Mouse (Mus musculus): Measurements from ENCODE around the gene Stk24.

Gene Stk24

DNA sequence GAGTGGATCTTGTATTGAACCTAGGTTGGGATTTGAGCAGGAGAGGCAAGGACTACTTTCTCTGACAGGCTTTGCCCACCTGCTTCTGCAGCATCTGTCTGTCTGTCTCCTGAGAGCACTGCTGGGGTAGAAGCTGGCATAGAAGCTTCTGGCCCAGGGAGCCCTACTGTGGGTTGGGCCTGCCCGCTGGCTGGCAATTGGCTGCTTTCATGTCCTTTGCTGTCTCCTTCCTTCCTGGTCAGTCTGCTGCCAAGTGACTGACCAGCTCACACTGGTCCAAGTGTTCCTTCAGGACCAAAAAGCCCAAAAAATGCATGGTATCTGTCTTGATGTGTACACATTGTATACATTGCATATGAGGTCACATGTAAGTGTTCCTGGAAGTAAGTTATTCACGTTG, 115.9 kb downstream of the Stk24 start:
- no peak for DNase-seq (ENCODE audit: low read depth)

DNA sequence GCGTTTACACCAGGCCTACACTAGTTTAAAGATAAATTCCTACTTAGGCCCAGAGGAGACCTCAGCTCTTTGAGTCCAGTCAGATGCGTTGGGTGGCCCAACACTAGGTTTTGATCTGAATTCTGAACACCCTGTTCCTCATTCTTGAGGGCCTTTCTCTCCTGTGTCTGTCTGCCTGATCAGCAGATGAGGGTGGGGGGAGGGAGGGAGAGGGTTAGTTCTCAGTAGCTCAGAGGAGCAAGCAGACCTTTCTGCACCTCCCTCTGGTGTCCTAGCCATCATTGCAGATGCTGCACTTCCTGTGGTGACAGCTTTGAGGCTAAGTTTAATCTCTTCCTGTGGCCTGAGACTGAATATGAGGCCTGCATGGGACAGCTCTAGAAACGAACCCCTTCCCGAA, 117.2 kb downstream of the Stk24 start:
- peak; percentile 46 for DNase-seq (ENCODE audit: low read depth)

DNA sequence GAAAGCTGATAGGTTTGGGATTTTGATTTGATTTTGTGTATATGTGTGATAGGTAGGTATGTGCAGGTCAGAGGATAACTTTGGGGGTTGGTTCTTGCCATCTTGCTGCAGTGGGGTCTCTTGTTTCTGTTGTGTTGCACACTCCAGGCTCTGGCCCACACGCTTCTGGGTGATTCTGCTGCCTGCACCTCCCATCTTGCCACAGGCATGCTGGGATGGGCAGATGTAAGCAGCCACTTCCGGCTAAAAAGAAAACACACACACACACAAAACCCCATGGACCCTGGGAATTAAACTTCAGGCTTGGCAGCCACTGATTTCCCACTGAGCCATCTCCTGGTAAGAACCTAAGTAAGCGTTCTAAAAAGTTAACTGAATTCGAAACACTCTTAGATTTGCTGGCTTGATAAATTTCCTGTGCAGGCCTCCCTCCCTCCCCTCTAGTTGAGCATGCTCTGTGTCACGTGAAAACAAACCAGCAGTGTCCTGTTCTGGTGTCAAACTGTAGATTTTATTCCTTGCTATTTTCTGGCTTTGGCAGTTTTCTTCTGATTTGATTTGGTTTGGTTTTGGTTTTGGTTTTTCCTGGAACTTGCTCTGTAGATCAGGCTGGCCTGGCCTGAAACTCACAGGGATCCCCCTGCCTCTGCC, 118.5 kb downstream of the Stk24 start:
- peak; percentile 63 for DNase-seq (ENCODE audit: low read depth)

DNA sequence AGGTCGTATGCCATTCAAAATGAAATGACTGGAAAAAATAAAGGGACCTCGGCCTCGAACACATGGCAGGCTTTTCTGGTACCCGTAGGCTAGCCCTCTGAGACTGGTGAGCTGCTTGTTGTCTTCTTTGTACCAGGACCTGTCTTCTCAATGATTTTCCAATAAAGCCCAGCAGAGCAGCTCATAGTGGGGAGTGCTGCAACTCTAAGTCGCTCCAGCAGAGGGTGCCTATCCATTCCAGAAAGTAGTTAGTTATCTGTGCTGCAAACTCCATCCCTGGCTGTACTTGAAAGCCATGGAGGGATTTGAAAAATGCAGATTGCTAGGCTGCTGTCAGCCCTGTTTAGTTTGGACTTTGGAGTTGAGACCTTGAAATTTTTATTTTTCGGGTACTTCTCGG, 120.0 kb downstream of the Stk24 start:
- DNase-seq (ENCODE audit: low read depth), result peak; percentile 70

DNA sequence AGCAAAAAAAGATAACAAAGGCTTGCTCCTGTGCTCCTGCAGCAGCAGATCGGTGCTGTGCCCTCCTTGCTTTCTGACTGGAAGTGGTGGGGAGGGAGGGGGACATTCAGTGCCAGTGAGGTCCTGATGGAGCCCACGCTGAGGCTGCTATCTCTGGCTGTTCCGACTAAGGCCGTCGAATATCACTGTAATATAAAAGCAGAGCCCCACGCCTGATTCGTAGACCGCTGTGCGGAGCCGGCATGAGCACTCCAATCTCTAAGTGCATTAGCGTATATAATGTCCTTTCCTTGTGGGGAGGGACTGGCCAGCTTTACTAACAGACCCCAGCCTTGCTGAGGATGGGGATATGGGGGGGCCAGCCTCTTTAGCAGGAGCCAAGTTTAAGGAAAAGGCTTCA, 120.5 kb downstream of the Stk24 start:
- DNase-seq (ENCODE audit: low read depth), result no peak

DNA sequence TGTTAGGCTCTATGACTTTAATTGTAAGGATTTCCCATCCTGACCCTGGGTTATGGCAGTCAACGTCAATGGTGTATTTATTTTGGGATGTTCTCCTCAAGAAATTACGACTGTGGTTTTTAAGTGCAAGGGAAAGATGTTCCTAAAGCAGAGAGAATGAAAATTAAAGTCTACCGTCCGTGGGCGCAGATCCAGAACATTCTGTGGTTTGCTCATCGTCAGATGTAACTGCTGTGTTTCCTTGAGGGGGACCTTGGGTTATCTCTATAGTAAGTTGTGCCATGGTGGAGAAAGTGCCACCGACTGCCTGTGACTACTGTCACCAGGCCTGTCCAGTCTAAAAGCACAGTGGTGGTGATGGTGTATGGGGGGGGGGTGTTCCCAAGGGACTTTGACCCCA, 122.9 kb downstream of the Stk24 start:
- DNase-seq (ENCODE audit: low read depth), result no peak

DNA sequence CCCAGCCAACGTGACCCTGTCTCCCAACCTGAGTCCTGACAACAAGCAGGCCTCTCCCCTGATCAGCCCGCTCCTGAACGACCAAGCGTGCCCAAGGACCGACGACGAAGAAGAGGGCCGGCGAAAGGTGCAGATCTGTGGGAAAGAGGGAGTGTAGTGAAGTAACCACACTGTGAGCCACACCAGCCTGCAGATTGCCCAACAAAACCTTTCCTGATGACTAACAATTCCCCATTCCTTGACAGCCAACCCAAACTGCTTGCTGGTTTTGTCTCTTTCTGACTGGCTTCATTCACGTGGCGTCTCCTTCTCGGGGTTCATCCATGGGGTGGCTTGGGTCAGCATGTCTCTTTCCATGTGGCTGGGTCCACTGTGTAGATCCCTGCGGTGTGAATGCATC, 124.3 kb downstream of the Stk24 start:
- DNase-seq (ENCODE audit: low read depth), result no peak

DNA sequence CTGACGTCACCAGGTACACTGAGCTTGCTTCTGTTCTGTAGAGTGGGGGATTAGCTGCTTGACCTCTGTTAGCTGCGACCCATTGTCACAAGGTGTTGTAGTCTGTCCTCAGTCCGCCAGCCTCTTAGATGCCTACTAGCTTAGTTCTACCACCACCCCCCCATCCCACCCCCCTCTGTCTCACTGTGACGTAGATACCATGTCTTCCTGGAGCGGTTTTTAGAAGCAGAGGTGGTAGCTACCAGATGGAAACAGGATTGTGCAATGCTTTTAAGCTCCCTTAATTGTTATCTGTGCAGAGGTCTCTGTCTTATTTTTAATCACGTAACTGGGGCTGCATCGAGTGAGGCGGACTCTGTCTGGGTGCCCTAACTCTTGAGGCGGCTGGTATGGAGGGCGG, 124.9 kb downstream of the Stk24 start:
- DNase-seq (ENCODE audit: low read depth), result no peak

DNA sequence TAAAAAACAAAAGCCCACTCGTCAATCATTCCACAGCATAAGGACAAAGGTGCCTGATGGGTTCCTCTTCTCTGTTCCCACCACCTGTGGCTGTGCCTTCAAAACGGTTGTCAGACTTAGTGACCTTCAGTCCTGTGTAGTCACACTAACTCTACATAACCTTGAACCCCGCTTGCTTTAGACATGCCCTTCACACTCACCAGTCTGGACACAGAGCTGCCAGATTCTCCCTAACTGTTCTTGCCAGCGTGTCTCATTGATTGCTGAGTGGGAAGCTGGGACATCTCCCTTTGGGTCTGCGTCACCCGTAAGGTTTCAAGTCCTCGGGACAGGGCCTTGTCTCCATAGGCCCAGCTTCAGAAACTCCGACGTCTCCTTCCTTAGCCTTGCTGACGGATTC, 127.3 kb downstream of the Stk24 start:
- no peak for DNase-seq (ENCODE audit: low read depth)

DNA sequence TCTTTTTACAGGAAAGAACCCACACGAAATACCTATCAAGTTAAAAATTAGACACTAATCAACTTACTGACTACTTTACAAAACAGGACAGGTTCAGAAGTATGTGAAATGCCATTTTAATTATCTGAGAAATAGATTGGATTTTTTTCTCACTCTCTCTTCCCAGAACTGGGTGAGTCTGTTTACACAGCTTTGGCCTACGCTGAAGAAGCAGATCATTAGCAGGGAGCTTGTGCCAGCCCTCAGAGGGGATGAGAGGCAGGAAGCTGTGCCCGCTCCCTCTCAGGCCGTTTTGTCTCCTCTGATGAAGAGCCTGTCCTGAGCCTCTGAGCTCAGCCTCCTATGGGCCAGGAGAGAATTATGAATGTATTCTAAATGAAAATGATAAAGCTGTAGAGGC, 128.1 kb downstream of the Stk24 start:
- DNase-seq (ENCODE audit: low read depth), result no peak

DNA sequence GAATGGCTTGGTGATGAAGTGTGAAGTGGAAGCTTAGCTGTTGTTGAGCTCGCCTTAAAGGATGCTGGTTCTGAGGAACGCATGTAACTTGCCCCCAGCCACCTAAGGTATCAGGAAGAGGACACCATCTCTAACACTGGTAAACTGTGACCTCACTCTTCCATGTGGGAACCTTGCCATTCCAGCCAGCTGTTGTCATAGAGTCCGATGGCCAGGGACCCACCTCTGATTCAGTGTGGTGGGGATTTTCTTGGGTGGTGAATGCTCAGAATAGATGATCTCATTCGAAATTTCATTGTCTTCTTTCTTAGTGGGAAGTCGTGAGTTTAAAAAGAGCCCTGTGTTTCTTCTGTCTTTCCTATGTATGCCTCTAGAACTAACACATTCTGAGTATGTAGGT, 128.7 kb downstream of the Stk24 start:
- DNase-seq (ENCODE audit: low read depth), result no peak

DNA sequence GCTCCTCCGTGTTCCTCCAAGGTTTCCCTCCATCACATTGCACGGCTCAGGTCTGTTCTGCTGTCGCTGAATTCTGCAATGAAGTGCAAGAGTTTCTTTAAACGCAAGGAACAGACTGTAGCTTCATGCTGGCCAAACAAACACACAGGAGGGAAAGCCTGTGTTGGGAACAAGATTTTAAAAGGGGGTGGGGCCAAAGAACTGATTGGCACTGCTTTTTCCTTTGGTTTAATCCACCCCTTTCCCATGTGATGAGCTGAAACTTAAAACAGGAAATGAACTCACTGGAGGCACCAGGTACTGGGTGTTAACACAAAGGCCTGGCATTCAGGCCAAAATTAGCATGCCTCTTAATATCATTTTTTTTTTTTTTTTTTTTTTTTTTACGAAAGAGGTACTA, 131.5 kb downstream of the Stk24 start:
- DNase-seq (ENCODE audit: low read depth), result no peak

DNA sequence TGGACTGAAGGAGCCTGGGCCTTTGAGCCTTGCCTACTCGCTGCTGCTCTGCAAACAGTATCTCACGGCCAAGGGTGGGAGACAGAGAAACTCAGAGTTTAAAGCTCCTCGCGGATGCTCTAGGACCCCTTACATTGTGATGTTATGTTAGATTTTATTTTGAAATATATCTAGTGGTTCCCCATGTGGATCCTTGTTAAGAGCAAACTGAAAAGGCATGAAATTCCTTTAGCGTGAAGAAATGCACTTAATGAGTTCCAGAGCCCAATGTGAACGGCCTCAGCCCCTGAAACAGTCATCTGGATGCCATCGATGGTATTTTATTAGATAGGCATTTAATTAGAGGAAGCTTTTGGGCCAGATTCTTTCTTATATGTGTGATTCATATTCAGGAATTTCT, 132.5 kb downstream of the Stk24 start:
- DNase-seq (ENCODE audit: low read depth), result no peak

DNA sequence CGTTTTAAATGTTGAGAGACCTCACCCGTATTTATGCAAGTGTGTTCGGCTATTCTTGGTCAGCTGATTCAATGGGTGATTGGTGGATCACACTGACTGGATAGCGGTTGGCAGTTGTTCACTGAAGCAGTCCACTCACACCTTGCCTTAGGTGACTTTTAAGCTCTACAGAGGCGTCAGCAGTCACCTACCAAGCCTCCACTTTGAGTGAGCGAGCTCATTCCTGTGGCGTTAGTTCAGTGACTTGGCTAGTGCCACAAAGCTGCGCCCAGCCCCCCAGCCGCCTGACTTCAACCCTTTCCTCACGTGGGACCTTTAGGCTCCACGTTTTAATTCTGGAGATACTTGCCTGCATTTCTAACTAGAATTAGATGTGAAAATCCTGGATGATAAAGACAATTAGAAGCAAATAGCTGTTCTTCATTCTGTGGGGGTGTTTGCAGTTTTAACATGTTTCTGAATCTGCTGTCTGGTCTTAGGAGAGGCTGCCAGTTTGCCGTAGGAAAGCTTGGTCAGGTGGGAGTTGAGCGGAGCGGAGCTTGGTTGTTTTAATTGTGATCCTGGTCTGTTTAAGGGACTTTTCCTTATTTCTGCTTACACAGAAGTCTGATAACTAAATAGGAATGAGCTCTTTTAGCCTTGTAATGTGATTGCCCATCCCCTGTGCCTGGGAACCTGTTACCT, 133.6 kb downstream of the Stk24 start:
- no peak for DNase-seq (ENCODE audit: low read depth)

DNA sequence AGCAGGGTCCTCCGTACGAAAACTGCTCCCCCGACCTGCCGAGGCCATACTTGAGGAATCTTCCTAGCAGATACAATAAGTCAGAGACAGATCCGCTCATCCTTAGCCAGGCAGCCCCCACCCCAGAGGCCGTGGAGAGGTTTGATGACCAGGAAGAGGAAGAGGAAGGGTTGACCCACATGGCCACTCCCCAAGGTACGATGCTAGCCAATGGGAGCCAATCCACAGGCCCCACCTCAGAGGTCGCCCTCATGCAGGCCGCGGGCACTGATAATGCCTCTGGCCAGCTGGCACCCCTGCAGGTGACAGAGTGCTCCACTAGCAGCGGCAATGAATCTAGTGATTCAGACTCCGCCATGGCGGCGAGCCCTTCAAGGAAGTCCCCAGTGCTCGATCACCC, 135.7 kb downstream of the Stk24 start:
- DNase-seq (ENCODE audit: low read depth), result no peak

DNA sequence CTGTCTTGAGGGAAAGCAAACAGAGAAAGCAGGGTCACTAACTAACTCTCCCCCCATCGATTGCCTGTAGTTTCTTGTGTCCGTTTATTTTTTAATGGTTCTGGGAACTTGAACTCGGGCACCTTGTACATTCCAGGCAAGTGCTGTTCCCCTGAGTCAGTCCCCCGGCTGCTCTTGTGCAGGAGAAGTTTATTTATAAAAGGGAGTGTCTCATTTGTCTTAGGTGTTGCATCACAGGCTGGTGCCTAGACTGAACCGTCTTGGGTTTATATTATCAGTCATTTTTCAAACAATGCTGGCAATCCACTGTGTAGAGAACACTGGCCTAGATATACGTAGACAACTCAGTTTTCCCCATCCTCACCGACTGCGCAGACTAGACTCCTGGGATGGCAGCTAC, 140.4 kb downstream of the Stk24 start:
- DNase-seq (ENCODE audit: low read depth), result no peak

DNA sequence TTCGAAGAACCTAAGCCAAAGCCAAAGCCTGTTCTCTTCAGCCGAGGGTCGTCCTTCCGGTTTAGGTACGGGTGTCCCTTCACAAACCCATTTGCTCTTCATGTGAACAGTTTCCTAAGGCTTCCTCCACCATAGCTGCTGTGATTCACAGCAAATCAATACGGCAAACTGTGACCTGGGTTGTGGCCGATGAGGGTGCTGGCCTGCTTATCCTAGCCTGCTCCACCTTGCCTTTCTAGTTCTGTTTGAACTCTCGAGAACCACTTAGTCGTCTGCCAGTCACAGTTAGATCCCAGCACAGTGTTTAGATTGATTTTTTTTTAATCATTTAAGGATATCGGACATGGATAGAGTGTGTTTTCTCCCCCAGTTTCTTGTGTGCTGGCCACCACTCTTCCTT, 141.1 kb downstream of the Stk24 start:
- no peak for DNase-seq (ENCODE audit: low read depth)

DNA sequence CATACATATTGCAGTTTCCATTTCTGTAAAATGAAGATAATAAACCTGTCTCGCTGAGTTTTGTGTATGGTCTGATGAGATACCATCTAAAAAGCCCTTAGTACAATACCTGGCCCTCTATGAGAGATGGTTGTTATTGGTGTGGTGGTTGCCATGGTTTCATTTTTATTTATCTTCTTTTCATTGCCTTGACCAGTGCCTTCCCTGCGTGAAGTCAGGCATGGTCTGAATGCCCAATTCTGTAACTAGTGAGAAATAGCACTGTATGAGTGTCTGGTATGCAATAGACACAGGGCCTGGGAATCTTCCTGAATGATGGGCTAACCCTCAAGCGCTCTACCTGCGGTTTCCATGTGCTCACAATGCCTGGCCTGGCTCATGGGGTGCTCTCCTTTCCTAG, 143.1 kb downstream of the Stk24 start:
- no peak for DNase-seq (ENCODE audit: low read depth)
